Mouse (Mus musculus) neutrophil, adult 5-6 weeks (primary cell): Measurements from ENCODE around the gene Rap1gap2. TPM values are rescaled to one million over a fixed set of nuclear protein-coding genes. Genes with fewer than 3 reads are reported as not detected.

Experiments
- ATAC-seq: fragments of 151-379, 151-347 bp; 2 replicates; pipeline ENCODE4 v1.8.0; 2017; ENCODE audit warnings: mild to moderate bottlenecking, moderate TSS enrichment; ENCODE audit not compliant: insufficient number of reproducible peaks, poor library complexity, low FRiP score, severe bottlenecking; ENCODE audit errors: extremely low read depth
- total RNA-seq: library from RNA; stranded (forward); fragments of 200-1000 nt; gene quantifications from 2 replicates; pipeline ENCODE4 v1.2.3, GENCODE M21; 2017

Rap1gap2 gene
- total RNA-seq, 1 experiment from 2014 or later, result 34.8 TPM

DNA sequence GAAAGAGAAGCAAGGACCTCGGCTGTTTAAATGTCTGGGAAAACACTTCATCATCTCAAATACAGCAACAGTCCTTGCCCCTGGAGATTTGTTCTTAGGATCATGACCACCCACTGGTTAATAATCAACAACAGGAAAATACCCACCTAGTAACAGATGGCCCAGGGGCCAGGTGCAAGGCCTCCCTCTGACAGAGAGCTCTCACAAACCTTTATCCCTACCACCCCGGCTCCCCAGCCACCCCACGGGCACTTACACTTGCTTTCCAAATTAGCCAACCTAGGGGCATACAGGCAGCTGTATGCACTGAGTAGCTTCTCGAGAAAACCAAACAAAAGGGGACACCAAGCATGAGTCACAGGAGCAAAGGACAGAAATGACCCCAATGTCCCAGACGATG lies 121.5 kb downstream of the Rap1gap2 start:
- no peak for ATAC-seq

DNA sequence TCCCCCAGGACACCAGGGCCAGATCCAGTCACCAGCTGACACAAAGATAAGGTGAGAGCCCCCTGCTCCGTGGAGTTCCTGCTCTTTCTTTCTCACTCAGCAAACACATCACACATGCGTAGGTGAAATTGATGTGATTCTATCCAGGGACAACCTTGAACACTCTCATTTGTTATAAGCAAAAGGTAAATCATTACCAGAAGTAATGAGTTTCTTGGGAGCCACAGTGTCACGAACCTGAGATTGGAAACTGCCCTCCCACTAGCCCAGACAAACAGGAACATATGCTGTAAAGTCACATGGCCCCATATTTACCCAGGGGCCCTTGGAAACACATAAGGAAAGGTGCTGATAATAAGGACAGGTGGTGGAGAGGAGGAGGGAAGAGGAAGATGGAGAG lies 122.8 kb downstream of the Rap1gap2 start:
- no peak for ATAC-seq

DNA sequence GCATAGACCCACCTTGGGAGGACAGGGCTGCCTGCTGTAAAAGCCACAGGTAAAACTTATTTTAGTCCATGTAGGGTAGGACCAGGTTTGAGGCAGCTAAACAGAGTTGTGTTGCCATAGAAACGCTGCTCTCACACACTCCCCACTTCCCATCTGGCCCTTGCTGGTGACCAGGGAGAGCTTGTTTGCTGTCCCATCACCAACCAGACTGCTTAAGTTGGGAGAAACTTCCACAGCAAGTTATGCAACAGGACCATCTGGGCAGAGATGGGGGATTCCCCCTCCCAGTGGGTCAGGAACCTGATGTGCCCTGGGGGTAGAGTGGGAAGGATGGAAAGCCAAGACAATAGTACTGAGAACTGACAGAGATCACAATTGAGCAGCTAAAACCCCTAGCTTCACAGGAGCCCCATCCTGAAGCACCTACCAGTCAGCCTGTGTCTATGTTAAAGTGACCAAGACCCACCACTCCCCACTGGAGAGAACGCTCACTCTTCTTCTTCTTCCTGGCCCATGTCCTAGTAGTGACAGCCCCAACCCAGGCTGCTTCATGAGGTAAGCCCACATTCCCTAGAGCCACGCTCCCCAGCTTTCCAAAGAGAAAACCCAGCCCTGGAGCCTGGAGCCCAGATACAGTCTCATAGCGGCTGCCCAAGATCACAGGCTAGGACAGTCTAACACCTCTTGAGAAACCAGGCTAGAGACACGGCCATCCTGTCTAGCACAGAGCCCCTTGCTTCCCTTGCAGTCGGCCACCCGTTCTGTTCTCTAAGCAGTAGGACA lies 125.1 kb downstream of the Rap1gap2 start:
- ATAC-seq, result no peak

DNA sequence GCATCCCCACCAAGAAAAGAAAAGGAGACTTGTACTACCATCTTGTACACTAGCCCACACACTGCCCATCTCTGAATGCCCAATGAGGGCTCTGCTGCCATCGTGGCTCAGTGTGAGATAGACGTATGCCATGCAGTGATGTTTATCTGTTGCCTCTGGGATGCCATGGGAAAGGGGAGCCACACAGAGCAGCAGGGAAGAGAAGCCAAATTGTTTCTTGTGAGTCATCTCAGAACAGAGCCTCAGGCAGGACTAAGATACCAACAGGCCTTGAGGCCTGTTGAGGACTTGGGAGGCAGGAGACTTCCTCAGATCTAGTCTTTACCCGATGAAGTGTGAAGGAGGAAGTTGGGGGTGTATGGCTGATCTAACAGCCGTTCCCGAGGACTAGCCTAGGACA lies 126.8 kb downstream of the Rap1gap2 start:
- no peak for ATAC-seq

DNA sequence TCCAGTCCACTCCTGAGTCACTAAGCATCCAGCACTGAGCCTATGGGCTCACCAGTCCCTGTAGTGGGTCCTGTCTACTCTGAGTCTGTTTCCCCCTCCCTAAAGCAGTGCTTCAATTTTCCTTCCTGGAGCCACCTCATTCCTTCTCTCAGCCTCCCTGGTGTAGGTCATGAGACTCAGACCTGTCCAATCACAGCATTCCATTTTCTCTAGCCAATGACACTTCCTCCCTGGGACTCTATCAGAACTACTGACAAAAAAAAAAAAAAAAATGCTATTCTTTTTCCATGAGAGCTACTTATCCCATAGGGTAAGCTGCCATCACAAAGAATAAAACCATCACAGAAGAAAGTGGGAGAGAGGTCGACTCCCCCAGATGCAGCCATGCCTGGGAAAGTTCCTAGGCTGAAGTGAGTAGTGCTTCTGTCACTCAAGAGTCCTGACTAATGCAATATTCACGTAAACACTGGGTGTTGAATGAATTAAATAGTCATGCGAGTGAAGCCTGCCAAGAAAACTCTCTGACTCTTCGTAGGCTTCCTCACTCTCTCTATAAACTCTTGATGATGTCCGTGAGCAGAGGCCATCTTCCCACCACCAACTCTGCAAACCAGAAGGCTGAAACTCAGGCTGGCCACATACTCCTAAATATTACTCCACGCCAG lies 127.4 kb downstream of the Rap1gap2 start:
- no peak for ATAC-seq

DNA sequence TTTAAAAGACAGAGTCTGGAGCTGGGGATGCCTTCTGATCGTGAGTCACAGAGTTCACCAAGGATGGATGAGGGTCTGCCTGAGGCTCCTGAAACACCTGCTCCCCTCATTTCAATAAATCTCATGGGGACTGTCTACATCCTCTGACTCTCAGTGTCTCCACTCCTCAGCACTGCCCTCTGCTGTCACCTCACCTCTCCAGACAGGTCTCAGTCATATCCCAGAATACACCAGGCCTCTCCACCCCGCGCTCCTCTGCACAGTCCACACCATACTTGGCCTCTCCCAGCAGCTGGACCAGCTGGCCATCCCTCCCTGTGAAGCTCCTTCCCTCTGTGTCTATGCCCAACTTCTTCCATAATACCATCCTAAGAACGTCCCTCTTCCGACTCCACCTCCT lies 128.9 kb downstream of the Rap1gap2 start:
- no peak for ATAC-seq

DNA sequence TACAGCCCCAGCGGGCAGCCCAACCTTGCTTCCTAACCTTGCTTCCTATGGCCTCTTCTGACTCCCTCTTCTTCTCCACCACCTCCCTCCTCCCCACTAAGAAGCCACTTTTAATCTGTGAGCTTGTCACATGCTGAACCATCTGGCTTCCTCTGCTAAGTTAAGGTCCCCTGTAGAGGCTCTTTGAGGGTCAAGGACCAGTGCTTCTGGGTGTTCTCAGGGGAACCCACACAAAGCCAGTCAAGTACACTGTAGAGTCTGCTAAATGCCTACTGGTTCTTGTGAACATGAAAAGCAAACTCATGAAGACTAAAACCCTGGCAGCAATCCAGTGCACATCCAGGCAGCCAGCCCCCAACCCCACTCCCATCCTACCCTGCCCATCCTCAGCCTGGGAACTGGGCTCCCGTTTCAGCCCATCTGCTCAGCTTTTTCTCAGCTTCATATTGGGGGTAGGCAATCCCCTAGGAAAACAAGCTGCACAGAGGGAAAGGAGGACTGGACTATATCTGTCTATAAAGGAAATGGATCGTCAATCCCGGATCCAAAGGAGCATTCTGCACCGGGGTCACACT lies 130.9 kb downstream of the Rap1gap2 start:
- no peak for ATAC-seq

DNA sequence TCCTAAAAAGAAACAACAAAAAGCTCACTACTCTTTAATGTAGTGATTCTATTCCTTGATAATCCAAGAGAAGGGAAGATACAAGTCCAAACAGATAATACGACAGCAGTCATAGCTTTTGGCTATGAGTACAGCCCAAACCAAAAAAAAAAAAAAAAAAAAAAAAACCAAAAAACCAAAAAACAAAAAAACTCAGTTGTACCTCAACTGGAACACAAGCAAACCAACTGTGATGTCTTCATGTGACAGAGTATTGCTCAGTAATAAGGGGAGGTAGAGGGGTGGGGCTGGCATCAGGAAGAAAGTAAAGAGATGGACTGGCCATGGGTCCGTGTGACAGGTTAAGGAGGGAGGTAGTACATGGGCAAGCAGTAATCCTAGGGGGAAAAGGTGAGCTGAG lies 131.8 kb downstream of the Rap1gap2 start:
- ATAC-seq, result no peak

DNA sequence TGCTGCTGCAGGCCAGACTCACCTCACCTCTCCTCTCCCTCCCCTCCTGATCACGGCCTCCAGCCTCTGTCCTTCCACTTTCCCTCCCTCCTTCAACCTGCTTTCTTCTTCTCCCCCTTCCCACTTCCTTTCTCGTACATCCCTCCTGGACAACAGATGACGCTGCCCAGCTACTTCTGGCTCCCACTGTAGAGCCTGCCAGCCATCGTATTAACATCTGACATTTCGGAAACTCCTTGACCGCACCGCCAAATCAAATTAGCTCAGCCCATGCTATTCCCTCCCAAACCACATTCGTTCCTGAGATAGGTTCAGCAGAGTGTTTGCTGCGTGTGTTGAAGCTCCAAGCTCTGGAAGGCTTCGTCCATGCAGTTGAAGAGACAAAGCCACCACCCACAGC lies 138.0 kb downstream of the Rap1gap2 start:
- ATAC-seq, result no peak

DNA sequence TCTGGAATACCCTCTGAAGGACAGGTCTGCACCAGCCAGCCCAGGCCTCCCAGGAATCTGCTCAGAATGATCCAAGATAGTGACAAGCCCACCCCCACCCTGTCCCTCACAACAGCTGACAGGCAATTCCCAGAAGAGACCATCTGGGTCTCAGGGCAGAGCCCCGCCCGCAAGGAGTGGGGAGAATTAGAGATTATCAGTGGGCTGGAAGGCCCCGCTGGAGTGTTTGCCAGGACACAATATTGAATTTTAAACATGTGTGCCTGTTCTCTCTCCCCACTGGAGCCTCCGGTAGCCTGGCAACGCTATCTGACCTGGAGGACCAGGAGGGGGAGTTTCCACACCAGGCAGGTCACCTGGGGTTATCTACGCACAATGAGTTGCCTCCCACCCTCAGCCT lies 142.5 kb downstream of the Rap1gap2 start:
- no peak for ATAC-seq

DNA sequence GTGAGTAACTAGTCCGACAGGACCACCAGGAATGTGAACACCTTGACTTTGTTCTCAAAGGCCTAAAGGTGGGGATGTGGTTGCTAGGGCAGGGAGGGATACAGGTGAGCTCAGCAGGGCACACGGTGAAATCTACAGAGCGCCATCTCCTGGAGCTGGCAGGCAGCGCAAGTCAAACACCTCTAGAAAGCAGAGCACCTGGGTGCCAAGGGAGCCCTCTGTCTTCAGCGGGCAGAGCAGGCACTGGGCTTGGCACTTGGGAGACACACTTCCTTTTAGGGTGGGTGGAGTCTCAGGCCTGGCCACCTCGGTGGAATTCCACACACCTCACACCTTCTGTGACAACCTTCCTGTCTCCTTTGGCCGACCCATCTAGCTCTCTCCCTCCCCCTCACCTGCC lies 145.0 kb downstream of the Rap1gap2 start:
- no peak for ATAC-seq

DNA sequence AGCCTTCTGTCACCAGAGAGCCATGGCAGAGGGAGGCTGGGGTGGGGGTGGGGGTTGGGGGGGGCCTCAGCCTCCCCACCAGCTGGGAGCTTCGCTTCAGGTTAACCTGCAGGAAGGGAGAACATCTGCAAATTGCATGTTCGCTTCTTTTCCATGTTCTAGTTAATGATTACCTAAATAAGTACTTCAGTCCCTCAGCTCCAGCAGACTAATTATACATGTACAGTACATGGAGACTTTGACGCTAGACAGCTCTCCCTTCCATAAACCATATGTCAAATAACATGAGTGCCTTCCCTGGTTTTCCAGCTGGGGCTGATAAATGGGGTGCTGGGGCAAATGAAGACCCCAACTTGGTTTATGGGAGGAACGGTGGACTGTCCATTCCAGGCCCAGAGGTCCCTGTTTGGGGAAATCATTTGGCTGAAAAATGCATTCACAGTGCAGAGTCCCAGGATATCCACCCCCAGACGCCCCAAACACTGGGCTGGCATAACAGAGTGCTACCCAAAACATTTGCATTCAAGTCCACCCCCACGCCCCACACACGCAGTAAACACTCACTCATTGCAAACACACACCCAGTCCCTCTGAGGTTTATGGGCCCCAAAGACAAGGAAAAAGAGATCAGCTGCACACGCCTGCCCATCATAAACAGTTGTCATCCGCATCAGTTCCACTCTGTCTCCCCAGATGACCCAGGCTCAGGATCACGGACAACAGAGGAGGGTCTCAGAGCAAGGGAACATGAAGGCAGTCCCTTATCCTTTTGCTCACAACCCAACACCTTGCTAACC lies 146.3 kb downstream of the Rap1gap2 start:
- ATAC-seq, result no peak

DNA sequence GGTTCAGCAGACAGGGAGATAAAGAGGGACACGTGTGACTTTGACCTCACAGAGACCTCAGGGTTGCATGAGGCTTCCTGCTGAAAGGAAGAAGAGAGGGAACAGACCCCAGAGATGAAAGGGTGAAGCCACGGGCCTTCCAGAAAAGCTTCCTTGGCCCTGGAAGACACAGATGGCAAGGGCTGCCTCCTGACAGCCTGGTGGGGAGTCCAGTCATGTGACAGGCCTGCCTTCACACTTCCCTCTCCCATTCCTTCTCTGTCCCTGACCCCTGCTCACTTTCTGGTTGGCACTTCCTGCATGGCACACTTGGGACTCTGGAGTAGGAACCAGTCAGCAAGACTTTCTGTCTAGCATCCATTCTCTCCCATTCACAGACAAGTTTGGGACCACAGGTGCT lies 148.1 kb downstream of the Rap1gap2 start:
- no peak for ATAC-seq

DNA sequence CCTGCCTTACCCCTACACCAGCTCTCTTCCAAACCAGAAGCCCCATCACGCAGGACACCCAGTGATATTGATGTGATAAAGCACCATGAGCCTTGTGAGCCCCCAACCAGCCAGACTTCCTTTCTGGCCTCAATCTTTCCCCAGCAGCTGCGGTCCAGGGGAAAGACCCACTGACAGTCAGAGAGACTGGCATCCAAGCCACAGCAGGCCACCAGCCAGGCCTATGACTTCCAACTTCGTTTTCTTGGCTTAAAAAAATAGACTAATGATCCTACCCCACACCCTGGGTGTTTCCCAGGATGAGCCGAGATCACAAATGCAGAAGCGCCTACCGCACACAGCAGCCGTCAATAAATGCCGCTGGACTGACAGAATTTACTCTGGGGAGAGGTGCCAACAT lies 151.1 kb downstream of the Rap1gap2 start:
- no peak for ATAC-seq

DNA sequence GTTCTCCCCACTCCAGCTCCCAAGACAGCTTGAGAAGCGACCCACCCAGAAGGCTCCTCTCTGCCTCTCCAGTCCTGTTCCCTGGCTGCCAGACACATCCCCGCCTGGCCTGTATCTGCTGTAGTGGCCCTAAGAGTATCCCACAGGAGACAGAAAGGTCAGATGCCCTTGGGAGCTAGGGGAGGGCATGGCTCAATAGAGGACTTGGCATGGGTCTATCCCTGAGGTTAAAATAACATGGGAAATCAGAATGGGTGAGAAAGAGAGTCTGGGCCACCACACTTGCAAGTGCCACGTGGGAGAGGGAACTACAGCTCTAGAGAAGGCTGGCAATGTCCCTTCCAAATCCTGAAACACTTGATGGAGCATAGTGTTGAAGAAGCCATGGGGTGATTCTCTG lies 152.3 kb downstream of the Rap1gap2 start:
- no peak for ATAC-seq

DNA sequence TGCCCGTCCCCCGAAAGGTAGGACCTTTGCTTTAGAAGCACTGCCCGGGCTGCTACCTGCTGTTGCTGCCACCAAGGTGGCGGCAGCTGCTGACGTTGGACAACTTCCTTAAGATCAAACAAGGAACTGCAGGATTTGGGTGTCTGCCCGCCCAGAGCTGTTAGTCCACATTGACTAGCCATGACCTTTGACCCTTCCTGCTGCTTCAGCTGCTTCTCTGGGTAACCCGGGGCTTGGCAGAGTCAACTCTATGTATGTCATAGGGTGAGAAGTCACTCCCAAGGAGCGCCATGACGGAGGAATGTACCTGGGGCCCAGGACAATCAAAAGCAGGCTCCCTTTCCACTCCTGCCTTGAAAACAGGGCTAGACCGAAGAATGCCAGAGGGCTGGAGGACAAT lies 153.5 kb downstream of the Rap1gap2 start:
- ATAC-seq, result no peak

DNA sequence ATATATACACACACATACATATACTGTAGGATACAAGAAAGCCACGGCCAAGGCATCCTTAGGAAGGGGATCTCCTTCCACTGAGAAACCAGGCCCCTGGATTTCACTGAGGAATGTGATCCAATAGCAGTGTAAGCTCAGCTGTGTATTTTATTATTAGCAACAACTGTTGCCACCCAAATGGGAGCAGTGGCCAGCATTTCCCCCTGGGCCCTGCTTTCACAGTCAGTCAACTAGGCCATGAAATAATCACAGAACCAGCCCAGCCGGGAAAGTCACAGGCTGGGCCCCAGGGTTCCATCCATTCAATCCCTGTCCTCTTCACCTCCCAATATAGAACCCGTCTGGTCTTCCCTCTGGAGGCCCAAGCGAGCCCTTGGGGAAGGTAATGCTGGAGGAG lies 162.2 kb downstream of the Rap1gap2 start:
- no peak for ATAC-seq

DNA sequence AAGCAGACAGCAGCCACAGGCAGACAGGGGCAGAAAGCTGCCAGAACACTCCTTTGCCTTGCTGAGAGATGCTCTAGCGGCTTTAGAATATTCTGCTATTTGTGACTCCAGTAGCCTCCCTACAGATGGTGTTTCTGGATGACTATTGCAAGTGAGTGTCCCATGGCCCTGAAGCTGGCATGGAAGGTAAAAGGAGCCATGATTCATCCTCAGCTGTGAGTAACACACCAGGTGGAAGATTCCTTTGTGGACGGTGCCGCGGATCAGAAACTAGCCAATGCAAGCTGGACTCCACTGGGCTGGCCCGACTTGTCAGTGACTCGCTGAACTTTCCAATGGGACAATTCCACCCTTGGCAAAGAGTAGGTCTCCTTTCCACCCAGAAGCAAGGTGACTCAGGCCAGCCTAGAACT lies 162.7 kb downstream of the Rap1gap2 start:
- no peak for ATAC-seq

DNA sequence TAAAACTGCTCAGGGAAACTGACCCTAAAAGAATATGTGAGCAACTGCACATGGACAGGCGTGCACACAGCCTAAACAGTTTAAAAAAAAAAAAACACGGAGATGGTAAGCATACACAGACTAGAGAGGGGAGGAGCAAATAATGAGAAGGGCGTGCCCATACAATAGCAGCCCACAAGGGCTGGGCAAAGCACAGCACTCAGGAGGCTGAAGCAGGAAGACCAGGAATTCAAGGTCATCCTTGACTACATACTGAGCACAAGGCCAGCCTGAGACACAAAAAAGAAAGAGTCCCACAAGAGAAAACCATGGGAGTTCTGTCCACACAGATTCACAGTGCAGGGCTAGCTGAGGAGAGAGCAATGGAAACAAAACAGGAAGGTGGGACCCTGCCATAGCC lies 165.1 kb downstream of the Rap1gap2 start:
- ATAC-seq, result no peak

DNA sequence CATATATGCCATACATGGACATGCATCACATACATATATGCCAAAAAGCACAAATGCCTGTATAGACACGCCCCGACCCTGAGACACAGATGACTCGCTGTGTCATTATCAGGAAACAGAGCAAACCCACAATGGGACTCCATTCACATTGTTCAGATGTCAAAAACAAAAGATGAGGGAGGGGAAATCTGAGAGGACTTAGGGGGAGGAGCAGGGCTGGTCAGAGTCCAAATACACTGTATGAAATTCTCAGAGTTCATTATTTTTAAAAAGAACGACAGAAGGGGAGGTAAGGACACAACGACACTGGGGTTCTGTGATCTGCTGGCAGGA lies 166.8 kb downstream of the Rap1gap2 start:
- ATAC-seq, result no peak
